Mouse (Mus musculus): ENCODE results near the gene Slc22a14.

DNA sequence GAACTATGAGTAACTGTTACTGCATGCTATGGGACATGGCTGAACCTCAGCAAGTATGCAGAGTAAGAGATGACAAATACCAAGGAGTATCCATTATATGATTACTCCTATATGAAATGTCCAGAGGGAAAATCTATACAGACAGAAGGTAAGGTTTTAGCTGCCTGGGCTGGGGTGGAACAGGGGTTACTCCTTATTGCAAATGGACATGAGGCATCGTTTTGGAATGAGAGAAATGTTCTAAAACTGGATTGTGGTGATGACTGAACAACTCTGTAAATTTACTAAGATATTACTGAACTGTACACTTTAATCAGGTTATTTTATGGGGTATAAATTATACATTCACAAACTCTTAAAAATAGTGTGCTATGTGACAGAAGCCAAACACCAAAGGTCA is 46.5 kb downstream of the Slc22a14 start:
- no peak for TF ChIP-seq POLR2A (IDR thresholded peaks at IDR 0.05; ENCODE audit: borderline replicate concordance, extremely low read depth, insufficient read depth, insufficient read length, poor library complexity, severe bottlenecking)
- no peak for TF ChIP-seq CTCF (IDR thresholded peaks at IDR 0.05; ENCODE audit: borderline replicate concordance, extremely low read depth, insufficient read depth, insufficient read length)

Measured in brain, embryonic 14.5 days (tissue).